Mouse (Mus musculus) stomach, embryonic 14.5 days (tissue): Measurements from ENCODE around the gene Ube2g1. TPM values are rescaled to one million over a fixed set of nuclear protein-coding genes. Genes with fewer than 3 reads are reported as not detected.

ENCODE experiments used
- ATAC-seq: fragments of 200-750 bp; cut with Nextera tagmentation; 2 replicates; pipeline ENCODE4 v1.8.0; 2017; ENCODE audit warnings: low read depth, moderate TSS enrichment; ENCODE audit not compliant: insufficient number of reproducible peaks, insufficient read depth, low FRiP score
- H3K27ac ChIP-seq: fragments of 300-500 bp; sonication (generic); 2 replicates; pipeline ENCODE4 v1.5.1; 2014; ENCODE audit warnings: mild to moderate bottlenecking, low read length, moderate library complexity, mixed read lengths
- H3K27me3 ChIP-seq: fragments of 300-500 bp; sonication (generic); 2 replicates; pipeline ENCODE4 v1.6.1; 2014; ENCODE audit warnings: low read length, control low read depth, mixed read lengths; ENCODE audit not compliant: control insufficient read depth, insufficient read depth
- H3K36me3 ChIP-seq: fragments of 300-500 bp; sonication (generic); 2 replicates; pipeline ENCODE4 v1.6.1; 2014; ENCODE audit warnings: mild to moderate bottlenecking, control low read depth, low read length, moderate library complexity, mixed read lengths; ENCODE audit not compliant: control insufficient read depth, insufficient read depth
- H3K4me1 ChIP-seq: fragments of 300-500 bp; sonication (generic); 2 replicates; pipeline ENCODE4 v1.6.1; 2014; ENCODE audit warnings: low read length, control low read depth, mixed read lengths; ENCODE audit not compliant: control insufficient read depth, insufficient read depth
- H3K4me2 ChIP-seq: fragments of 300-500 bp; sonication (generic); replicated peaks from 2 replicates; pipeline ENCODE4 v1.6.1; 2014; ENCODE audit warnings: low read depth, low read length, control low read depth
- H3K4me3 ChIP-seq: fragments of 300-500 bp; sonication (generic); 2 replicates; pipeline ENCODE4 v1.5.1; 2014; ENCODE audit warnings: low read depth, low read length, control low read depth
- H3K9ac ChIP-seq: fragments of 300-500 bp; sonication (generic); replicated peaks from 2 replicates; pipeline ENCODE4 v1.6.1; 2014; ENCODE audit warnings: low read depth, mild to moderate bottlenecking, control low read depth, low read length, moderate library complexity, mixed read lengths
- H3K9me3 ChIP-seq: fragments of 300-500 bp; sonication (generic); 2 replicates; pipeline ENCODE4 v1.6.1; 2016; ENCODE audit warnings: low read depth, low read length, control low read depth; ENCODE audit not compliant: control insufficient read depth
- WGBS: fragments of 180-500 bp; shearing (Covaris S2); extraction: QIAGEN DNeasy Blood & Tissue Kit; methylation state at CpG from one replicate; pipeline ENCODE4 v1.1.7; 2014; 5-methylcytosine and 5-hydroxymethylcytosine counted together
- polyA plus RNA-seq: library from polyadenylated mRNA; unstranded; fragments of >200 nt; fragmentation: Nextera tagmentation; extraction: Ambion mirVana; gene quantifications from 2 replicates; pipeline ENCODE4 v1.2.1, GENCODE M21; 2014

Ube2g1 gene
- polyA plus RNA-seq: 70.1 and 72.5 TPM in 2 replicates

- 3% methylated on average over 53 of the region's 56 CpGs for WGBS
- peak within 1 kb of the TSS; percentile 95 for H3K9ac ChIP-seq
- H3K4me2 ChIP-seq: peak within 1 kb of the TSS; percentile 65
- no peaks in the 10 kb centered on the region for H3K27me3 ChIP-seq
- no peaks in the 10 kb centered on the region for H3K36me3 ChIP-seq
- peak; percentile 94 for ATAC-seq
- H3K4me1 ChIP-seq: peaks cover 11% of the 10 kb centered on the region; the same call in 1 of the 2 replicates
- peak within 1 kb of the TSS; percentile 99 for H3K27ac ChIP-seq
- H3K4me3 ChIP-seq: peak within 1 kb of the TSS; percentile 99
- no peaks in the 10 kb centered on the region for H3K9me3 ChIP-seq
Measured at GRCm38 (mm10) chr11:72606694-72607407, at the start of gene Ube2g1. Gene Ube2g1, plus strand, starts transcription at chr11:72607283.

- Histone ChIP-seq H3K36me3 (no peaks in the 10 kb centered on the region), H3K4me1 (no peaks in the 10 kb centered on the region), H3K27ac (no peak overlapping the region), H3K9ac (no peak overlapping the region), H3K4me3 (no peak overlapping the region), H3K4me2 (no peak overlapping the region), H3K27me3 (no peaks in the 10 kb centered on the region), H3K9me3 (no peaks in the 10 kb centered on the region)
- 68% methylated on average over 5 of the region's 5 CpGs for WGBS
- no peak for ATAC-seq
Measured at GRCm38 (mm10) chr11:72558155-72558554, 48.9 kb upstream of the Ube2g1 start.

- WGBS: 70% methylated on average over 3 of the region's 3 CpGs
- no peak for ATAC-seq
Measured at GRCm38 (mm10) chr11:72560661-72561060, 46.4 kb upstream of the Ube2g1 start.

GRCm38 (mm10) chr11:72564232-72564807 lies 42.8 kb upstream of the Ube2g1 start:
- H3K4me2 ChIP-seq: no peak overlapping the region
- no peak overlapping the region for H3K27ac ChIP-seq
- H3K27me3 ChIP-seq: no peaks in the 10 kb centered on the region
- WGBS: 26% methylated on average over 6 of the region's 6 CpGs
- H3K36me3 ChIP-seq: no peaks in the 10 kb centered on the region
- 0 out of 2 replicates have a peak, but pooled peaks have one; percentile 28 for ATAC-seq
- H3K4me1 ChIP-seq: no peaks in the 10 kb centered on the region
- H3K9me3 ChIP-seq: no peaks in the 10 kb centered on the region
- H3K9ac ChIP-seq: no peak overlapping the region
- no peak overlapping the region for H3K4me3 ChIP-seq

More at GRCm38 (mm10) chr11:72560661-72561060, 46.4 kb upstream of the Ube2g1 start:
- Histone ChIP-seq H3K9me3 (no peaks in the 10 kb centered on the region), H3K36me3 (no peaks in the 10 kb centered on the region), H3K4me3 (no peak overlapping the region), H3K4me1 (no peaks in the 10 kb centered on the region), H3K27me3 (no peaks in the 10 kb centered on the region), H3K4me2 (no peak overlapping the region), H3K27ac (no peak overlapping the region), H3K9ac (no peak overlapping the region)

- Histone ChIP-seq H3K9ac (no peak overlapping the region), H3K36me3 (no peaks in the 10 kb centered on the region), H3K4me2 (no peak overlapping the region), H3K27me3 (no peaks in the 10 kb centered on the region), H3K4me1 (no peaks in the 10 kb centered on the region), H3K27ac (no peak overlapping the region), H3K9me3 (no peaks in the 10 kb centered on the region), H3K4me3 (no peak overlapping the region)
- WGBS: 69% methylated on average over 7 of the region's 7 CpGs
- no peak for ATAC-seq
Measured at GRCm38 (mm10) chr11:72566304-72566703, 40.8 kb upstream of the Ube2g1 start.

DNA sequence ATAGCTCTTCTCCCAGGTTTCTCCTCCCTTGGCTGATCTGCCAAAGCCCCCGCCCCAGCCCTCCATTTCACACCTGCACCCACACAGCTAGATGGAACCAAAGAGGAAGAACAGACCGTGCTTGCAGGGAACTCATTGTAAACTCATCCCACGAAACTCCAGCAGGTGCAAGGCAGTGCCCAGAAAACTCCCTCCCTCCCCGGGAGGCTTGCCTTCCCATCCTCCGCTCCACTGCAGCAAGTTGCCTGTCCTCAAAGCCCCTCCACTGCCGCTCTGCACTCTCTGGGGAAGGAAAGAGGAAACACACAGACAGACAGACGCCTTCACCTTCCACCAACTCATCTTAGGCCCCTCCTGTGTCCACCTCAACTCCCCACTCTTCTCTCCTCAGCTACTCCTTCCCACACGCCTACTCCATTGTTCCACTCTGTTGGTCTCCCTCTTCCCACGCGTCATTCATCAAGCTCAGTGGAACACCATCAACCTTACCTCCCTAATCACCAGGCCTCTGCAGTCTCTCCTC lies 40.2 kb upstream of the Ube2g1 start:
- WGBS: 38% methylated on average over 9 of the region's 10 CpGs
- H3K4me3 ChIP-seq: no peak overlapping the region
- no peak overlapping the region for H3K4me2 ChIP-seq
- no peak overlapping the region for H3K9ac ChIP-seq
- H3K27ac ChIP-seq: no peak overlapping the region
- ATAC-seq: no peak
- H3K9me3 ChIP-seq: no peaks in the 10 kb centered on the region
- H3K27me3 ChIP-seq: no peaks in the 10 kb centered on the region
- no peaks in the 10 kb centered on the region for H3K36me3 ChIP-seq
- H3K4me1 ChIP-seq: no peaks in the 10 kb centered on the region

DNA sequence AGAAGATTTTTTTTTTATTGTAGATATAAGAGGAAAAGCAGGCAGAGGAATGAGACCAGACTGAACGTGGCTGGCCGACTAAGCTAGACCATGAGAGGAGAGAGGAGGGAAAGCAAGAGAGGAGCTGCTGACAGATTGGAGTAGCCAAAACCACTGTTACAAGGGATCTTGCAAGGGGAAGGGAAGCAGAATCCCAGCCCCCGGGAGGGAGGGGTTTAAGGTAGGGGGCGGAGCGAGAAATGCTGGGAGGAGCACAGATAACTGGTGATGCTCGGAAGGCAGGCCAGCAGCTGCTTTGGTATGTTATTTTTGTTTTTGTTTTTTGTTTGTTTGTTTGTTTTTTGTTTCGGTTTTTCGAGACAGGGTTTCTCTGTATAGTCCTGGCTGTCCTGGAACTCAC lies 38.0 kb upstream of the Ube2g1 start:
- Histone ChIP-seq H3K4me2 (no peak overlapping the region), H3K27me3 (no peaks in the 10 kb centered on the region), H3K9ac (no peak overlapping the region), H3K9me3 (no peaks in the 10 kb centered on the region), H3K27ac (no peak overlapping the region), H3K4me3 (no peak overlapping the region), H3K4me1 (no peaks in the 10 kb centered on the region), H3K36me3 (no peaks in the 10 kb centered on the region)
- ATAC-seq: no peak
- WGBS: 42% methylated on average over 8 of the region's 8 CpGs

GRCm38 (mm10) chr11:72569671-72570318 lies 37.3 kb upstream of the Ube2g1 start:
- Histone ChIP-seq H3K27me3 (no peaks in the 10 kb centered on the region), H3K4me2 (no peak overlapping the region), H3K36me3 (no peaks in the 10 kb centered on the region), H3K9ac (no peak overlapping the region), H3K4me1 (no peaks in the 10 kb centered on the region), H3K9me3 (no peaks in the 10 kb centered on the region), H3K4me3 (no peak overlapping the region), H3K27ac (no peak overlapping the region)
- ATAC-seq: no peak
- WGBS: 75% methylated on average over 11 of the region's 11 CpGs
